ENCODE assay signal across 22 mouse cellular contexts in genomic region chr8:70147678-70148607, GRCm38 (mm10). TPM values are rescaled to one million over a fixed set of nuclear protein-coding genes. Genes with fewer than 3 reads are reported as not detected.
DNase-seq lines count a peak whose midpoint lies in the region; ATAC-seq and TF ChIP-seq lines count a peak whose summit lies in the region.
"Had no signal": no experiment of that assay in that cellular context is flagged by ENCODE, and none has a peak within 500 bp of the region (broad histone marks: within the 10 kb centered on the region; RNA-seq: fewer than 3 reads in every experiment).

No protein-coding gene starts in this region.

- H3K9me3 ChIP-seq in midbrain, embryonic 11.5 days (ENCODE audit: control insufficient read depth, low read length): no peaks in the 10 kb centered on the region
- H3K9me3 ChIP-seq in midbrain, embryonic 13.5 days: no peaks in the 10 kb centered on the region
- no peaks in the 10 kb centered on the region for H3K9me3 ChIP-seq in forebrain, embryonic 12.5 days
- H3K9me3 ChIP-seq: embryonic facial prominence, embryonic 10.5 days; G1E; heart, embryonic 10.5 days; hindbrain, embryonic 12.5 days had no signal

- ATAC-seq in midbrain, embryonic 11.5 days (ENCODE audit: low FRiP score): no peak
- ATAC-seq in midbrain, embryonic 13.5 days: no peak
- ATAC-seq in forebrain, embryonic 12.5 days (ENCODE audit: low FRiP score): no peak
- ATAC-seq: forebrain, embryonic 14.5 days; hindbrain, embryonic 16.5 days had no signal

- peak; percentile 69 for DNase-seq in midbrain, embryonic 11.5 days (ENCODE audit: low spot score, missing footprints)
- peak; percentile 75 for DNase-seq in thymus, postnatal 14 days
- DNase-seq in adrenal gland, postnatal 36 days: no peak
- DNase-seq in adrenal gland, adult 18-20 months (ENCODE audit: low spot score in 2 of 2): no peak
- DNase-seq: adrenal gland, postnatal 10 days; cerebellum, adult 11-12 months; cerebellum, adult 9-10 months; cerebellum, postnatal 25 days; gastrocnemius, adult 2 months; gastrocnemius, postnatal 25 days; heart, adult 11 months; heart, postnatal 10 days; heart, postnatal 4 days had no signal

- TF ChIP-seq POLR2A in cortical plate, adult 2 months (IDR thresholded peaks at IDR 0.05; ENCODE audit: extremely low read depth, insufficient read depth, low read length): 0 out of 2 replicates have a peak, but pooled peaks have one; percentile 5

- H3K27ac ChIP-seq in midbrain, embryonic 11.5 days (ENCODE audit: low read depth, low read length): no peak overlapping the region
- no peak overlapping the region for H3K27ac ChIP-seq in midbrain, embryonic 13.5 days
- H3K27ac ChIP-seq in cortical plate, adult 2 months (ENCODE audit: insufficient read depth, low read length): no peak overlapping the region
- H3K27ac ChIP-seq in forebrain, embryonic 12.5 days: no peak overlapping the region
- H3K27ac ChIP-seq: embryonic facial prominence, embryonic 10.5 days; gastrocnemius, adult 2 months; heart, embryonic 10.5 days; hindbrain, embryonic 12.5 days had no signal

- peaks cover 5% of the 10 kb centered on the region; the same call in 1 of the 2 replicates for H3K36me3 ChIP-seq in midbrain, embryonic 11.5 days (ENCODE audit: control insufficient read depth, insufficient read depth, low read length)
- peaks cover 43% of the 10 kb centered on the region for H3K36me3 ChIP-seq in midbrain, embryonic 13.5 days
- H3K36me3 ChIP-seq in forebrain, embryonic 12.5 days (replicated peaks): peaks cover 42% of the 10 kb centered on the region

- no peak overlapping the region for H3K9ac ChIP-seq in midbrain, embryonic 11.5 days (ENCODE audit: low read length)
- H3K9ac ChIP-seq in midbrain, embryonic 13.5 days (replicated peaks): no peak overlapping the region
- no peak overlapping the region for H3K9ac ChIP-seq in forebrain, embryonic 12.5 days
- H3K9ac ChIP-seq: hindbrain, embryonic 12.5 days had no signal

- H3K4me2 ChIP-seq in midbrain, embryonic 11.5 days: no peak overlapping the region
- H3K4me2 ChIP-seq in midbrain, embryonic 13.5 days (replicated peaks): no peak overlapping the region
- no peak overlapping the region for H3K4me2 ChIP-seq in forebrain, embryonic 12.5 days
- H3K4me2 ChIP-seq: hindbrain, embryonic 12.5 days had no signal

- no peak for TF ChIP-seq CTCF in cortical plate, adult 2 months (IDR thresholded peaks at IDR 0.05; ENCODE audit: extremely low read depth, insufficient read depth, low read length)

- H3K4me1 ChIP-seq in midbrain, embryonic 11.5 days (ENCODE audit: control insufficient read depth, insufficient read depth, low read length): peaks cover 4% of the 10 kb centered on the region
- peaks cover 8% of the 10 kb centered on the region; the same call in 1 of the 2 replicates for H3K4me1 ChIP-seq in midbrain, embryonic 13.5 days (replicated peaks)
- H3K4me1 ChIP-seq in cortical plate, adult 2 months (ENCODE audit: control insufficient read depth, insufficient read depth, low read length): no peaks in the 10 kb centered on the region
- peaks cover 11% of the 10 kb centered on the region for H3K4me1 ChIP-seq in forebrain, embryonic 12.5 days

- 84% methylated on average over 7 of the region's 7 CpGs for whole genome bisulfite sequencing in midbrain, embryonic 11.5 days
- 87% methylated on average over 7 of the region's 7 CpGs for WGBS in midbrain, embryonic 13.5 days
- 86% methylated on average over 7 of the region's 7 CpGs for WGBS in forebrain, embryonic 12.5 days

- H3K27me3 ChIP-seq in midbrain, embryonic 11.5 days (ENCODE audit: control insufficient read depth, insufficient read depth, low read length): no peaks in the 10 kb centered on the region
- H3K27me3 ChIP-seq in midbrain, embryonic 13.5 days: 0 out of 2 replicates have a peak, but pooled peaks cover 2% of the 10 kb centered on the region
- H3K27me3 ChIP-seq in forebrain, embryonic 12.5 days: peaks cover 16% of the 10 kb centered on the region

- no peak overlapping the region for H3K4me3 ChIP-seq in midbrain, embryonic 11.5 days (ENCODE audit: low read depth, low read length)
- no peak overlapping the region for H3K4me3 ChIP-seq in midbrain, embryonic 13.5 days (replicated peaks)
- H3K4me3 ChIP-seq in cortical plate, adult 2 months (ENCODE audit: insufficient read depth, low read length): no peak overlapping the region
- H3K4me3 ChIP-seq in forebrain, embryonic 12.5 days (replicated peaks): no peak overlapping the region
- H3K4me3 ChIP-seq: embryonic facial prominence, embryonic 10.5 days; gastrocnemius, adult 2 months; heart, embryonic 10.5 days; hindbrain, embryonic 12.5 days had no signal

RNA-seq across cellular contexts. Expression of gene Mef2b, which starts 8.4 kb away (rescaled TPM):
- polyA plus RNA-seq in midbrain, embryonic 11.5 days (2014; fragmentation: Nextera tagmentation; extraction: Ambion mirVana): 0.23 and 0.40 TPM in 2 replicates
- polyA plus RNA-seq in midbrain, embryonic 13.5 days (2015; fragmentation: Nextera tagmentation; extraction: Ambion mirVana): 0.26 and 0.59 TPM in 2 replicates
- 0.17 and 0.19 TPM in 2 replicates for polyA plus RNA-seq in cortical plate, adult 2 months (2012; rRNA removed)
- total RNA-seq in adrenal gland, postnatal 36 days (2021): under 1 TPM; 0.46 to 0.49 TPM
- 1.6 and 2.5 TPM in 2 replicates for polyA plus RNA-seq in forebrain, embryonic 12.5 days (2016; fragmentation: Nextera tagmentation; extraction: Ambion mirVana)
- total RNA-seq in adrenal gland, adult 18-20 months (2021): under 1 TPM; 0.48 to 0.99 TPM

RNA-seq across cellular contexts. Expression of gene Borcs8, which starts 8.6 kb away (rescaled TPM):
- polyA plus RNA-seq in midbrain, embryonic 11.5 days (2014; fragmentation: Nextera tagmentation; extraction: Ambion mirVana): 37.4 and 41.3 TPM in 2 replicates
- 53.0 and 56.5 TPM in 2 replicates for polyA plus RNA-seq in midbrain, embryonic 13.5 days (2015; fragmentation: Nextera tagmentation; extraction: Ambion mirVana)
- polyA plus RNA-seq in cortical plate, adult 2 months (2012; rRNA removed): 107 and 108 TPM in 2 replicates
- total RNA-seq in adrenal gland, postnatal 36 days (2021): 10 to 100 TPM; 52.5 to 55.0 TPM
- polyA plus RNA-seq in forebrain, embryonic 12.5 days (2016; fragmentation: Nextera tagmentation; extraction: Ambion mirVana): 35.0 and 36.1 TPM in 2 replicates
- total RNA-seq in adrenal gland, adult 18-20 months (2021): 10 to 100 TPM; 54.8 to 59.2 TPM

RNA-seq across cellular contexts. Expression of gene Rfxank, which starts 9.0 kb away (rescaled TPM):
- polyA plus RNA-seq in midbrain, embryonic 11.5 days (2014; fragmentation: Nextera tagmentation; extraction: Ambion mirVana): 10.8 and 11.7 TPM in 2 replicates
- polyA plus RNA-seq in midbrain, embryonic 13.5 days (2015; fragmentation: Nextera tagmentation; extraction: Ambion mirVana): 12.5 and 13.4 TPM in 2 replicates
- polyA plus RNA-seq in cortical plate, adult 2 months (2012; rRNA removed): 18.0 and 18.5 TPM in 2 replicates
- 10 to 100 TPM; 15.2 to 17.1 TPM for total RNA-seq in adrenal gland, postnatal 36 days (2021)
- 14.3 and 16.7 TPM in 2 replicates for polyA plus RNA-seq in forebrain, embryonic 12.5 days (2016; fragmentation: Nextera tagmentation; extraction: Ambion mirVana)
- total RNA-seq in adrenal gland, adult 18-20 months (2021): 10 to 100 TPM; 13.0 to 17.4 TPM

RNA-seq across cellular contexts. Expression of gene Nr2c2ap, which starts 16.8 kb away (rescaled TPM):
- polyA plus RNA-seq in midbrain, embryonic 11.5 days (2014; fragmentation: Nextera tagmentation; extraction: Ambion mirVana): 14.3 and 16.9 TPM in 2 replicates
- 27.2 and 30.4 TPM in 2 replicates for polyA plus RNA-seq in midbrain, embryonic 13.5 days (2015; fragmentation: Nextera tagmentation; extraction: Ambion mirVana)
- 22.5 and 25.2 TPM in 2 replicates for polyA plus RNA-seq in cortical plate, adult 2 months (2012; rRNA removed)
- 10 to 100 TPM; 17.7 to 21.5 TPM for total RNA-seq in adrenal gland, postnatal 36 days (2021)
- 27.8 and 28.3 TPM in 2 replicates for polyA plus RNA-seq in forebrain, embryonic 12.5 days (2016; fragmentation: Nextera tagmentation; extraction: Ambion mirVana)
- total RNA-seq in adrenal gland, adult 18-20 months (2021): 10 to 100 TPM; 19.0 to 24.0 TPM

RNA-seq across cellular contexts. Expression of gene Tmem161a, which starts 24.2 kb away (rescaled TPM):
- 28.6 and 33.3 TPM in 2 replicates for polyA plus RNA-seq in midbrain, embryonic 11.5 days (2014; fragmentation: Nextera tagmentation; extraction: Ambion mirVana)
- 44.6 and 49.5 TPM in 2 replicates for polyA plus RNA-seq in midbrain, embryonic 13.5 days (2015; fragmentation: Nextera tagmentation; extraction: Ambion mirVana)
- 55.9 and 74.3 TPM in 2 replicates for polyA plus RNA-seq in cortical plate, adult 2 months (2012; rRNA removed)
- total RNA-seq in adrenal gland, postnatal 36 days (2021): 10 to 100 TPM; 70.2 to 74.5 TPM
- 48.7 and 53.8 TPM in 2 replicates for polyA plus RNA-seq in forebrain, embryonic 12.5 days (2016; fragmentation: Nextera tagmentation; extraction: Ambion mirVana)
- 10 to 100 TPM; 68.0 to 84.2 TPM for total RNA-seq in adrenal gland, adult 18-20 months (2021)

Comparison
In these comparisons a context has a peak if more than half of its experiments do, and no peak if none do; other contexts are left out.
1. DNase-seq: peak in midbrain, embryonic 11.5 days (single experiment) and thymus, postnatal 14 days (single experiment); none in adrenal gland, postnatal 36 days (0 of 2) and adrenal gland, adult 18-20 months (0 of 2).